Mouse (Mus musculus) lung, embryonic 14.5 days (tissue): Measurements from ENCODE around the gene 4933436I01Rik. TPM values are rescaled to one million over a fixed set of nuclear protein-coding genes. Genes with fewer than 3 reads are reported as not detected.

ENCODE experiments used
- ATAC-seq: fragments of 200-750 bp; cut with Nextera tagmentation; 2 replicates; pipeline ENCODE4 v1.8.0; 2017; ENCODE audit warnings: mild to moderate bottlenecking, moderate TSS enrichment, moderate library complexity; ENCODE audit not compliant: insufficient read depth
- DNase-seq: peaks from one replicate; pipeline ENCODE4 v3.0.0-alpha.2; 2015
- H3K27ac ChIP-seq: fragments of 300-500 bp; sonication (generic); 2 replicates; pipeline ENCODE4 v1.5.1; 2014; ENCODE audit warnings: low read depth, mild to moderate bottlenecking, moderate library complexity
- H3K27me3 ChIP-seq: fragments of 300-500 bp; sonication (generic); 2 replicates; pipeline ENCODE4 v1.6.1; 2014; ENCODE audit warnings: low read length, control low read depth; ENCODE audit not compliant: insufficient read depth
- H3K36me3 ChIP-seq: fragments of 300-500 bp; sonication (generic); 2 replicates; pipeline ENCODE4 v1.6.1; 2014; ENCODE audit warnings: control low read depth; ENCODE audit not compliant: insufficient read depth
- H3K4me1 ChIP-seq: fragments of 300-500 bp; sonication (generic); 2 replicates; pipeline ENCODE4 v1.6.1; 2014; ENCODE audit warnings: antibody characterized with exemption, control low read depth; ENCODE audit not compliant: insufficient read depth
- H3K4me2 ChIP-seq: fragments of 300-500 bp; sonication (generic); 2 replicates; pipeline ENCODE4 v1.6.1; 2014; ENCODE audit warnings: mild to moderate bottlenecking
- H3K4me3 ChIP-seq: fragments of 300-500 bp; sonication (generic); 2 replicates; pipeline ENCODE4 v1.5.1; 2014; ENCODE audit warnings: low read depth, low read length
- H3K9ac ChIP-seq: fragments of 300-500 bp; sonication (generic); 2 replicates; pipeline ENCODE4 v1.6.1; 2014
- H3K9me3 ChIP-seq: fragments of 300-500 bp; sonication (generic); 2 replicates; pipeline ENCODE4 v1.6.1; 2016; ENCODE audit warnings: low read depth, low read length, control low read depth
- CTCF ChIP-seq: IDR thresholded peaks from 2 replicates; pipeline ENCODE4 v1.5.1; 2016; ENCODE audit warnings: antibody characterized with exemption, low read depth
- WGBS: fragments of 180-500 bp; shearing (Covaris S2); extraction: QIAGEN DNeasy Blood & Tissue Kit; methylation state at CpG from one replicate; pipeline ENCODE4 v1.1.7; 2014; 5-methylcytosine and 5-hydroxymethylcytosine counted together
- polyA plus RNA-seq: library from polyadenylated mRNA; unstranded; fragments of >200 nt; fragmentation: Nextera tagmentation; extraction: Ambion mirVana; gene quantifications from 2 replicates; pipeline ENCODE4 v1.2.1, GENCODE M21; 2014

Gene 4933436I01Rik
- not detected in 2 replicates for polyA plus RNA-seq

DNA sequence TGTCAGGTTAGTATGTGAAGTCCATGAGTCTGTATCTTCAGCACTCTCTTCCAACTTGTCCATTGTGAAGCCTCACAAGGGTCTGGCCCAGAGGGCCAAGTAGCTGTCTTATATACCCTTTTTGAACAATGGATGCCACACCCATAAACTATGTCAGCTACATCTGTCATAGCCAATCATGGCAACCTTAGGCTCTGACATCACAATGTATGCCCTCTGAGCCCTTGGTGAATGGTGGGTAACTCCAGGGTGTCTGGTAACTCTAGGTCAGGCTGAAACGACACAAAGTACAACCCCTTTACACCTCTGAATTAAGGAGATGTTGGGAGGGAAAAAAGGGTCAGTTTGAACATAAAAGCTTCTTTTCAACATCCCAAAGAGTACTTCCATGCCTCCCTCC lies at the start of gene 4933436I01Rik:
4933436I01Rik (minus strand) TSS at position 101 of the 400 bp plus-strand sequence.
- H3K4me3 ChIP-seq = no peak within 1 kb of the TSS
- no peak for TF ChIP-seq CTCF
- no peaks in the 10 kb centered on the region for H3K9me3 ChIP-seq
- no peak within 1 kb of the TSS for H3K4me2 ChIP-seq
- DNase-seq = no peak
- H3K27me3 ChIP-seq = no peaks in the 10 kb centered on the region
- no peak within 1 kb of the TSS for H3K27ac ChIP-seq
- H3K36me3 ChIP-seq = no peaks in the 10 kb centered on the region
- ATAC-seq = no peak
- H3K9ac ChIP-seq = no peak within 1 kb of the TSS
- no peaks in the 10 kb centered on the region for H3K4me1 ChIP-seq
- WGBS = 43% methylated on average over 1 of the region's 1 CpGs

DNA sequence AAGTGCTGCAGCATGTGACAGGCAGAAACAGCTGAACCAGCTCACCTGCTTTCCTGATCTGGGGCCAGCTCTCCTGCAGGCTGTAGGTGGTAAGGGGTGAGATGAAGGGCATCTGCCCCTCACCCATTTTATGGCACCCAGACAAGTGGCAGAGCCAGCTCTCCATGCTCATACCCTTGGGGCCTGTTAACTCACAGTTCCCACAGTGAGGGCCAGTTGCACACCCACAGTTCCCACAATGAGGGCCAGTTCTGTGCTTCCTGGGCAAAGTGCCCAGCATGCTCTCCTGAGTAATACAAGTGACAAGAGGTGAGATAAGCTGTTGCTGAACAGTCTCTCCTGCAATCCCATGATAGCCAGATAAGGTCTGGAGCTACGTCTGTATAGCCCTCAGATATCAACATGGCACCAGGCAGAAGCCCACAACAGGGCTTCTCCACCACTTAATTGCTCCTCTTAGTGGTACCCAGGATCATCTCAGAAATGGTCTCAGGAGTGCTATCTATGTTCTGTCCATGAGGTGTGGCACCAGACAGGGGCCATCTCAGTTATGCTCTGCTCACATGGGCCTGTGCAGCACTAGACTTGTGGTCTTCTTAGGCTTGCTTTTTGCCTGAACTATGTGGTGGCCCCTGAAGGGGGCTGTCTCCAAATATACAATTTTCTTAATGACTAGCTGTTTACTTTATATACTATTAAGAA lies 3.7 kb upstream of the 4933436I01Rik start:
- ATAC-seq (peak; percentile 56; the same call in 1 of the 2 replicates), DNase-seq (peak; percentile 1)
- no peaks in the 10 kb centered on the region for H3K27me3 ChIP-seq
- no peaks in the 10 kb centered on the region for H3K36me3 ChIP-seq
- WGBS = 54% methylated on average over 1 of the region's 1 CpGs
- no peaks in the 10 kb centered on the region for H3K4me1 ChIP-seq
- no peaks in the 10 kb centered on the region for H3K9me3 ChIP-seq
- no peak overlapping the region for H3K4me2 ChIP-seq
- H3K27ac ChIP-seq = no peak overlapping the region
- TF ChIP-seq CTCF = no peak
- H3K4me3 ChIP-seq = no peak overlapping the region
- no peak overlapping the region for H3K9ac ChIP-seq

DNA sequence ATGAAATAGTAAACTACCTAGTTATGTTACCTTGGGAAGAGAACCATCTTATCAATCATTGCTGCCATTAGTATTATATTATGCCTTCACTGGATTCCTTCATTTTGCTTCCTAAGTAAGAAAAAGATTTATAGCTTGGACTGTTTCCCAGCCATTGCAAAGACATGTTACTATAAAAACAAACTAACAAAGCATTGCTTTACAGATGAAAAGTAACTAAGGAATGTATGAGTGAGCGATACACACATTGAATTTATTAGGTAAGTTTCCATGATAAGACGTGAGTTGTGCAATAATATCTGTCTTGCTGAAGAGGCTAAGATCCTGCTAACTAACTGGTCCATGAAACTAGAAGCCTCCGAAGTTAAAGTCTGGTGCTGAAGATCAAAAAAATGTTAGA lies 37.8 kb downstream of the 4933436I01Rik start:
- Histone ChIP-seq H3K4me3 (no peak overlapping the region), H3K9ac (no peak overlapping the region), H3K4me2 (no peak overlapping the region), H3K27ac (no peak overlapping the region), H3K27me3 (no peaks in the 10 kb centered on the region), H3K36me3 (no peaks in the 10 kb centered on the region), H3K9me3 (no peaks in the 10 kb centered on the region), H3K4me1 (no peaks in the 10 kb centered on the region)
- 67% methylated on average over 3 of the region's 3 CpGs for WGBS
- DNase-seq = no peak
- no peak for TF ChIP-seq CTCF
- no peak for ATAC-seq

Other genes with a start within 250 kb of the 4933436I01Rik start
- gene Gm1140, start 227.9 kb downstream of the 4933436I01Rik start, polyA plus RNA-seq = not detected in 2 replicates
- gene Gm14692, start 225.8 kb downstream of the 4933436I01Rik start, polyA plus RNA-seq = not detected in 2 replicates